Mouse (Mus musculus): ENCODE results near the gene Ninj2.

DNA sequence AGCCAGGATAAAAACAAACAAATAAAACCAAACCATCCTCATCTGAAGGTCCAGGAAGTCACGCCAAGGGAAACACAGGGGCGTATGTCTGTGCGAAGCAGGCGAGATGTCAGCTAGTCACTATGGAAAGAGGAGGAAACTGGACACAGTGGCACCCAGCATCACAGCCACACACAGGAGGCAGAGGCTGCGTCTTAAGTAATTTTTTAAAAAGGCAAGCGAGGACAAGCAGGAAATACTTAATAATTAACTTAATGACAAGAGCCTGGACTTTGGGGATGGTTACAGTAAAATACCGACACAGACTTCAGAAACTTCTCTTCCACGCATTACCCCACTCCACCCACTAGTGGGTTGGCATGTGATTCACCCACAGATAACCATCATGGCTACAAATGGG lies 149.4 kb downstream of the Ninj2 start:
- TF ChIP-seq CTCF (IDR thresholded peaks at IDR 0.05; ENCODE audit: control insufficient read depth, insufficient read depth, insufficient read length) = no peak
- TF ChIP-seq FOSL1 (IDR thresholded peaks at IDR 0.05; ENCODE audit: insufficient read depth, low read length, poor library complexity, severe bottlenecking) = no peak
- no peak for TF ChIP-seq USF1 (IDR thresholded peaks at IDR 0.05; ENCODE audit: low read depth)
